Mouse (Mus musculus) ES-E14 (cell line): Measurements from ENCODE around the gene Scn8a.

Experiments
- CHD2 ChIP-seq: IDR thresholded peaks from 2 replicates; pipeline ENCODE4 v1.6.1; 2014; ENCODE audit warnings: mild to moderate bottlenecking, low read depth, low read length, inconsistent platforms
- HCFC1 ChIP-seq: IDR thresholded peaks from 2 replicates; pipeline ENCODE4 v1.6.1; 2012; ENCODE audit warnings: low read length, inconsistent platforms, borderline replicate concordance; ENCODE audit not compliant: insufficient read depth
- MAFK ChIP-seq: IDR thresholded peaks from 2 replicates; pipeline ENCODE4 v1.6.1; 2014; ENCODE audit warnings: mild to moderate bottlenecking, low read depth, low read length, inconsistent platforms; ENCODE audit not compliant: insufficient read depth
- ZC3H11A ChIP-seq: IDR thresholded peaks from 2 replicates; pipeline ENCODE4 v1.6.1; 2012; ENCODE audit warnings: low read depth, mild to moderate bottlenecking, inconsistent platforms, low read length, borderline replicate concordance
- ZNF384 ChIP-seq: IDR thresholded peaks from 2 replicates; pipeline ENCODE4 v1.6.1; 2012; ENCODE audit warnings: low read depth, low read length, inconsistent platforms

DNA sequence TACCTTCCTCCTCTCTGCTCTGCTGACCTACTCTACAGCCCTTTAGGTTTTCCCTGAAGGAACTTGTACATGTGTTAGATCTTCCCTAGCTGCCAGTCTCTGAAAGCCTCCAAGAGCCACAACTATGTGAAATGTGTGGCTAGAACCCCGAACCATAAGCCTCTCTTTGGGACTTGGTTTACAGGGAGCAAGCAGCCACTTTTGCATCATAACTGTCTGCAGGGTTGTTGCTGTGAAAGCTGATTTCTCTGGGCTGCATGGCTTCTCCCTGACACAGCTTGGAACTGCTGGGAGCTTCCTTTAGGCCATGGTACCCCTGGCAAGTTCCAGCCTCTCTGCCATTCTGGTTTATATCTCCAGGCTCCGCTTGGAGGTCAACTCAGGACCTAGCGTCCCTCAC, 132.8 kb downstream of the Scn8a start:
- no peak for TF ChIP-seq HCFC1
- no peak for TF ChIP-seq ZNF384
- no peak for TF ChIP-seq ZC3H11A
- no peak for TF ChIP-seq CHD2
- TF ChIP-seq MAFK, result no peak
